Mouse (Mus musculus): ENCODE measurements around the gene Card6. TPM values are rescaled to one million over a fixed set of nuclear protein-coding genes. Genes with fewer than 3 reads are reported as not detected.

Card6 gene
- total and polyA plus RNA-seq, 2 experiments from 2014 or later = 0.11 to 0.52 TPM

GRCm38 (mm10) chr15:5117031-5117601, 8.8 kb upstream of the Card6 start:
- WGBS = 3% methylated on average over 22 of the region's 22 CpGs
- TF ChIP-seq CTCF (IDR thresholded peaks at IDR 0.05) = no peak
- H3K27ac ChIP-seq (ENCODE audit: low read depth, low read length) = peak overlapping the region; percentile 87
- peak overlapping the region; percentile 89 for H3K4me3 ChIP-seq (ENCODE audit: low read depth, low read length)
- peaks cover 10% of the 10 kb centered on the region for H3K4me1 ChIP-seq (ENCODE audit: insufficient read depth, low read length)
- H3K36me3 ChIP-seq (ENCODE audit: insufficient read depth, low read length) = peaks cover 31% of the 10 kb centered on the region
- peak overlapping the region; percentile 90 for H3K9ac ChIP-seq (replicated peaks; ENCODE audit: low read length, poor library complexity, severe bottlenecking)
- H3K27me3 ChIP-seq (ENCODE audit: insufficient read depth, low read length) = no peaks in the 10 kb centered on the region
- ATAC-seq (ENCODE audit: low FRiP score) (peak; percentile 25), DNase-seq (ENCODE audit: low spot score) (no peak)
- H3K9me3 ChIP-seq (ENCODE audit: low read length) = no peaks in the 10 kb centered on the region
- H3K4me2 ChIP-seq (ENCODE audit: low read depth, low read length, poor library complexity, severe bottlenecking) = peak overlapping the region; percentile 67

- peaks cover 25% of the 10 kb centered on the region for H3K36me3 ChIP-seq (ENCODE audit: insufficient read depth, low read length)
- H3K9me3 ChIP-seq (ENCODE audit: low read length) = no peaks in the 10 kb centered on the region
- peak within 1 kb of the TSS; percentile 67 for H3K4me2 ChIP-seq (ENCODE audit: low read depth, low read length, poor library complexity, severe bottlenecking)
- ATAC-seq (ENCODE audit: low FRiP score) (peak; percentile 98), DNase-seq (ENCODE audit: low spot score) (peak; percentile 99)
- H3K27me3 ChIP-seq (ENCODE audit: insufficient read depth, low read length) = no peaks in the 10 kb centered on the region
- TF ChIP-seq CTCF (IDR thresholded peaks at IDR 0.05) = peak; percentile 78
- H3K4me3 ChIP-seq (ENCODE audit: low read depth, low read length) = peak within 1 kb of the TSS; percentile 89
- peak within 1 kb of the TSS; percentile 90 for H3K9ac ChIP-seq (replicated peaks; ENCODE audit: low read length, poor library complexity, severe bottlenecking)
- peaks cover 10% of the 10 kb centered on the region for H3K4me1 ChIP-seq (ENCODE audit: insufficient read depth, low read length)
- peak within 1 kb of the TSS; percentile 87 for H3K27ac ChIP-seq (ENCODE audit: low read depth, low read length)
- under 1% methylated on average over 53 of the region's 55 CpGs for WGBS
Observed at GRCm38 (mm10) chr15:5116270-5117030, 8.1 kb upstream of the Card6 start, which contains the start of gene Rpl37. TSS of gene Rpl37 (plus strand) at chr15:5116645.

- no peak overlapping the region for H3K9ac ChIP-seq (replicated peaks; ENCODE audit: low read length, poor library complexity, severe bottlenecking)
- ATAC-seq (ENCODE audit: low FRiP score) = no peak
- H3K27ac ChIP-seq (ENCODE audit: low read depth, low read length) = no peak overlapping the region
- peaks cover 18% of the 10 kb centered on the region for H3K36me3 ChIP-seq (ENCODE audit: insufficient read depth, low read length)
- 66% methylated on average over 8 of the region's 8 CpGs for WGBS
- no peaks in the 10 kb centered on the region for H3K27me3 ChIP-seq (ENCODE audit: insufficient read depth, low read length)
- no peak for TF ChIP-seq CTCF (IDR thresholded peaks at IDR 0.05)
- peak overlapping the region; percentile 89; the same call in 1 of the 2 replicates for H3K4me3 ChIP-seq (ENCODE audit: low read depth, low read length)
- H3K4me1 ChIP-seq (ENCODE audit: insufficient read depth, low read length) = peaks cover 10% of the 10 kb centered on the region
- peak overlapping the region; percentile 52 for H3K4me2 ChIP-seq (ENCODE audit: low read depth, low read length, poor library complexity, severe bottlenecking)
- no peaks in the 10 kb centered on the region for H3K9me3 ChIP-seq (ENCODE audit: low read length)
- no peak for DNase-seq (ENCODE audit: low spot score)
Observed at GRCm38 (mm10) chr15:5115173-5115572, 6.8 kb upstream of the Card6 start.

- H3K36me3 ChIP-seq (ENCODE audit: insufficient read depth, low read length) = no peaks in the 10 kb centered on the region
- ATAC-seq (ENCODE audit: low FRiP score) = no peak
Observed at GRCm38 (mm10) chr15:5112651-5113050, 4.3 kb upstream of the Card6 start.

GRCm38 (mm10) chr15:5108655-5109040, 309 bp upstream of the Card6 start:
- H3K4me3 ChIP-seq (ENCODE audit: low read depth, low read length) = no peak overlapping the region
- ATAC-seq (ENCODE audit: low FRiP score) (no peak), DNase-seq (ENCODE audit: low spot score) (no peak)
- H3K9ac ChIP-seq (replicated peaks; ENCODE audit: low read length, poor library complexity, severe bottlenecking) = no peak overlapping the region
- no peaks in the 10 kb centered on the region for H3K4me1 ChIP-seq (ENCODE audit: insufficient read depth, low read length)
- no peaks in the 10 kb centered on the region for H3K36me3 ChIP-seq (ENCODE audit: insufficient read depth, low read length)
- 73% methylated on average over 3 of the region's 3 CpGs for WGBS
- no peak overlapping the region for H3K27ac ChIP-seq (ENCODE audit: low read depth, low read length)
- TF ChIP-seq CTCF (IDR thresholded peaks at IDR 0.05) = no peak
- H3K4me2 ChIP-seq (ENCODE audit: low read depth, low read length, poor library complexity, severe bottlenecking) = no peak overlapping the region
- no peaks in the 10 kb centered on the region for H3K27me3 ChIP-seq (ENCODE audit: insufficient read depth, low read length)
- no peaks in the 10 kb centered on the region for H3K9me3 ChIP-seq (ENCODE audit: low read length)

More at GRCm38 (mm10) chr15:5112651-5113050, 4.3 kb upstream of the Card6 start:
- Histone ChIP-seq H3K9me3 (ENCODE audit: low read length) (no peaks in the 10 kb centered on the region), H3K4me2 (ENCODE audit: low read depth, low read length, poor library complexity, severe bottlenecking) (no peak overlapping the region), H3K4me3 (ENCODE audit: low read depth, low read length) (no peak overlapping the region), H3K9ac (replicated peaks; ENCODE audit: low read length, poor library complexity, severe bottlenecking) (no peak overlapping the region), H3K4me1 (ENCODE audit: insufficient read depth, low read length) (peaks cover 6% of the 10 kb centered on the region), H3K27ac (ENCODE audit: low read depth, low read length) (no peak overlapping the region), H3K27me3 (ENCODE audit: insufficient read depth, low read length) (no peaks in the 10 kb centered on the region)
- no peak for DNase-seq (ENCODE audit: low spot score)
- no peak for TF ChIP-seq CTCF (IDR thresholded peaks at IDR 0.05)
- WGBS = 80% methylated on average over 3 of the region's 3 CpGs

DNA sequence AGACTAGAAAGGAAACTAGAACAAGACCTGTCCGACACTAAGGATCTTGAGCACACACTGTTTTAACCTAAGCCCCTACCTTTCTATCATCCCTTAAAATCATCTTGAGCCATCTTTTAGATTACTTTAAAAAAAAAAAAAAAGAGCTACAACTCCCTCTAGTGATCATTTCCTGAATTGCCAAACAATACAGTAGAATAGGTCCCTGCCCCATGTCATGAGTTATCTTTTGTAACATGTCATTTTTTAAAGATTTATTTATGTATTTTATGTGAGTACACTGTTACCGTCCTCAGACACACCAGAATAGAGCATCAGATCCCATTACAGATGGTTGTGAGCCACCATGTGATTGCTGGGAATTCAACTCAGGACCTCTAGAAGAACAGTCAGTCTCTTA, 2.0 kb downstream of the Card6 start:
- Histone ChIP-seq H3K4me1 (ENCODE audit: insufficient read depth, low read length) (no peaks in the 10 kb centered on the region), H3K27me3 (ENCODE audit: insufficient read depth, low read length) (no peaks in the 10 kb centered on the region), H3K9ac (replicated peaks; ENCODE audit: low read length, poor library complexity, severe bottlenecking) (no peak overlapping the region), H3K27ac (ENCODE audit: low read depth, low read length) (no peak overlapping the region), H3K4me3 (ENCODE audit: low read depth, low read length) (no peak overlapping the region), H3K4me2 (ENCODE audit: low read depth, low read length, poor library complexity, severe bottlenecking) (no peak overlapping the region), H3K36me3 (ENCODE audit: insufficient read depth, low read length) (no peaks in the 10 kb centered on the region), H3K9me3 (ENCODE audit: low read length) (no peaks in the 10 kb centered on the region)
- peak; percentile 74 for TF ChIP-seq CTCF (IDR thresholded peaks at IDR 0.05)
- peak; percentile 20; the same call in 1 of the 2 replicates for ATAC-seq (ENCODE audit: low FRiP score)
- 43% methylated on average over 2 of the region's 2 CpGs for WGBS
- peak; percentile 46 for DNase-seq (ENCODE audit: low spot score)

Measured in midbrain, postnatal 0 days (tissue).